Mouse (Mus musculus): ENCODE data around the gene Hrct1.

GRCm38 (mm10) chr4:43724764-43725163, 2.2 kb upstream of the Hrct1 start:
- TF ChIP-seq CTCF (IDR thresholded peaks at IDR 0.05): peak; percentile 88
- TF ChIP-seq EP300 (IDR thresholded peaks at IDR 0.05): no peak
